Mouse (Mus musculus): ENCODE data around the gene Aatf. TPM values are rescaled to one million over a fixed set of nuclear protein-coding genes. Genes with fewer than 3 reads are reported as not detected.
"Not testable (repeated sequence)": the region's sequence is repeated elsewhere in the genome, so short reads cannot be mapped to it uniquely, and the experiment has no call there.

The Aatf gene
- polyA plus RNA-seq, 1 experiment from 2014 or later = 55.3 TPM

DNA sequence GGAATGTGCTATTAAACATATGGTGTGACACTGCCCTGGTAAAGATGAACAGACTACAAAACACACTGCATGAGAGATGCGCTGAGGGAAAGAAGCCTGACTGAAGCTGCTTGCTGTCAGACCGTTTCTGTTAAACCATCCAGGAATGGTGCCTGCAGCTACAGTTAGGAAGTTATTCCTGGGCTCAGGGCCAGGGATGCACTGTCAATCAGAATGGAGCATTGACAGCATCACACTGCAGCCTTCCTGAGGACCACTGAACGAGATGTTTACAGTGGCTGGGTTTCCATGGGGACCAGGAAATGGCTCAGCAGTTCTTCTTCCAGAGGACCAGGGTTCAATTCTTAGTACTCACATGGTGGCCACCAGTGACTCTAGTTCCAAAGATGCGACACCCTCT is 102.9 kb downstream of the Aatf start:
- H3K9ac ChIP-seq (ENCODE audit: low read length) = no peak overlapping the region
- H3K36me3 ChIP-seq (ENCODE audit: control insufficient read depth, insufficient read depth, low read length) = no peaks in the 10 kb centered on the region
- H3K27me3 ChIP-seq (ENCODE audit: control insufficient read depth, insufficient read depth, low read length) = no peaks in the 10 kb centered on the region
- no peak overlapping the region for H3K4me2 ChIP-seq (ENCODE audit: low read depth, low read length)
- H3K27ac ChIP-seq (ENCODE audit: low read length) = no peak overlapping the region
- ATAC-seq (ENCODE audit: insufficient read depth, low FRiP score) = no peak
- no peaks in the 10 kb centered on the region for H3K4me1 ChIP-seq (ENCODE audit: control insufficient read depth, insufficient read depth, low read length)
- H3K9me3 ChIP-seq (replicated peaks; ENCODE audit: control insufficient read depth, low read length) = no peaks in the 10 kb centered on the region
- H3K4me3 ChIP-seq (replicated peaks; ENCODE audit: low read length) = no peak overlapping the region
- 62% methylated on average over 4 of the region's 4 CpGs for WGBS

DNA sequence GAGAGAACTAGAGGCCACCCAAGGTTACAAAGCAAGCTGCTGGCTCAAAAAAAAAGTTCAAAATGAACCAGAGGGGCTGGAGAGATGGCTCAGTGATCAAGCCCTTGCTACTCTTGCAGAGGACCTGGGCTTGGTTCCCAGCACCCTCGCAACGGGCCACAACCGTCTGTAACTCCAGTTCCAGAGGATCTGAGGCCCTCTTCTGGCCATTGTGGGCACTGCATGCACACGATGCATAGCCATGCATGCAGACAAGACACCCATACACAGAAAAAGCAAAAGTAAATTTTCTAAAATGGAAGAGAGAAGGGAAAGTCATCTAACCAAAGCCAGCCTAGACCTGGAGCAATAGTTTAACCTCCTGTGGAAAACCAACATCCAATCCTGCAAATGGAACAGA is 106.6 kb downstream of the Aatf start:
- ATAC-seq (ENCODE audit: insufficient read depth, low FRiP score) = no peak
- no peak overlapping the region for H3K9ac ChIP-seq (ENCODE audit: low read length)
- H3K27ac ChIP-seq (ENCODE audit: low read length) = no peak overlapping the region
- 94% methylated on average over 4 of the region's 4 CpGs for WGBS
- H3K36me3 ChIP-seq (ENCODE audit: control insufficient read depth, insufficient read depth, low read length) = no peaks in the 10 kb centered on the region
- no peak overlapping the region for H3K4me2 ChIP-seq (ENCODE audit: low read depth, low read length)
- H3K4me3 ChIP-seq (replicated peaks; ENCODE audit: low read length) = no peak overlapping the region
- no peaks in the 10 kb centered on the region for H3K9me3 ChIP-seq (replicated peaks; ENCODE audit: control insufficient read depth, low read length)
- H3K27me3 ChIP-seq (ENCODE audit: control insufficient read depth, insufficient read depth, low read length) = no peaks in the 10 kb centered on the region
- no peaks in the 10 kb centered on the region for H3K4me1 ChIP-seq (ENCODE audit: control insufficient read depth, insufficient read depth, low read length)

DNA sequence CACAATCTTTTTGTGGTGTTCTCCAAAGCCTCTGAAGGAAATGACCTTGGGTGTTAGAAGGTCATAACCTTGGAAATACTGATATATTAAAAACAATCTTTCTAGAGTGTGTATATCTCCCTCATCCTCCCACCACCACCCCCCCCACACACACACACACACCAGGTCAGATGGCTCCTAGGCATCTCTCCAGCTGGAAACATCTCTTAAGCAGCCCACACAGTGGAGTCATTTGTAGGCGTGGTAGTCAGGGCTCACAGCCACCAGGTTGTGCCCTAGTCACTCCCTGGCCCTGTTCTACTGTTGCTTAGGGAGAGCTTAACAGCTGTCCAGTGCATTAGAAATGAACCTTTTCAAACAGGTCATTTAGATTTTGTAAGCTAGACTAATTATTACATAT is 118.3 kb downstream of the Aatf start:
- Histone ChIP-seq H3K9me3 (replicated peaks; ENCODE audit: control insufficient read depth, low read length) (no peaks in the 10 kb centered on the region), H3K4me3 (replicated peaks; ENCODE audit: low read length) (no peak overlapping the region), H3K9ac (ENCODE audit: low read length) (no peak overlapping the region), H3K36me3 (ENCODE audit: control insufficient read depth, insufficient read depth, low read length) (no peaks in the 10 kb centered on the region), H3K27me3 (ENCODE audit: control insufficient read depth, insufficient read depth, low read length) (no peaks in the 10 kb centered on the region), H3K4me2 (ENCODE audit: low read depth, low read length) (no peak overlapping the region), H3K27ac (ENCODE audit: low read length) (no peak overlapping the region), H3K4me1 (ENCODE audit: control insufficient read depth, insufficient read depth, low read length) (no peaks in the 10 kb centered on the region)
- ATAC-seq (ENCODE audit: insufficient read depth, low FRiP score) = no peak
- WGBS = 67% methylated on average over 1 of the region's 1 CpGs

DNA sequence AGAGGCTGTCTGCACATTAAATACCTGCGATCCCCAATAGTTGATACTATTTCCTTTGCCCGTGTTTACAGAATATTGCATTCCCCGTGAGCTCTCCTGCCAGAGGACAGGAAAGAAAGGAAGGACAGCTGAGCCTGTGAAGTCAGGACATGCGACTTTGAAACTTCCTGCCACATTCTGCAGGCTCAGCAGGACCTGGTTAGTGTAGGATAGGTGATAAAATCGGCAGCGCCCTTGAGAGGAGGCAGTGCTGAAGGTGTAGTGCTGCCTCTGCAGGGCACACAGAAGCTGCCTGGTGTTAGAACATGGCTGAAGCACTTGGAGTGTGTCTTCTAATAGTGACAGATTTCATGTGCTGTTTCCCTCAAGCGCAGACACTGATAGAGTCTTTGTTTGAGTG is 119.8 kb downstream of the Aatf start:
- Histone ChIP-seq H3K36me3 (ENCODE audit: control insufficient read depth, insufficient read depth, low read length) (no peaks in the 10 kb centered on the region), H3K4me1 (ENCODE audit: control insufficient read depth, insufficient read depth, low read length) (no peaks in the 10 kb centered on the region), H3K9me3 (replicated peaks; ENCODE audit: control insufficient read depth, low read length) (no peaks in the 10 kb centered on the region), H3K9ac (ENCODE audit: low read length) (no peak overlapping the region), H3K4me3 (replicated peaks; ENCODE audit: low read length) (no peak overlapping the region), H3K27me3 (ENCODE audit: control insufficient read depth, insufficient read depth, low read length) (no peaks in the 10 kb centered on the region), H3K27ac (ENCODE audit: low read length) (no peak overlapping the region), H3K4me2 (ENCODE audit: low read depth, low read length) (no peak overlapping the region)
- no peak for ATAC-seq (ENCODE audit: insufficient read depth, low FRiP score)
- 55% methylated on average over 7 of the region's 7 CpGs for WGBS

DNA sequence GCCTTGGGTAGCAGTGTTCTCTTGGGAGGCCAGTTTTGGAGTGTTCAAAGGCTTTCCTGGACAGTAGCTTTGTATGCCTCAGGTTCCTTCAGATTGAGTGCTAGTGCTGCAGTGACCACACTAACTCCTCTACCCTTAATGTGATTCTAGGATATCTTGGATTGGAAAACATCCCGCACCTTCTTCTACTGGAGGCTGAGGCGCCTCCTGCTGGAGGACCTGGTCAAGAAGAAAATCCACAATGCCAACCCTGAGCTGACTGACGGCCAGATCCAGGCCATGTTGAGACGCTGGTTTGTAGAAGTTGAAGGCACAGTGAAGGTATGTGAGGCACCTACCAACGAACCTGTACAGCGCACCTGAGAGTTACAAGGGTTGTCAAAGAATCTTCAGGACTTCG is 121.3 kb downstream of the Aatf start:
- H3K4me3 ChIP-seq (replicated peaks; ENCODE audit: low read length); H3K27me3 ChIP-seq (ENCODE audit: control insufficient read depth, insufficient read depth, low read length); H3K9me3 ChIP-seq (replicated peaks; ENCODE audit: control insufficient read depth, low read length); H3K27ac ChIP-seq (ENCODE audit: low read length); H3K36me3 ChIP-seq (ENCODE audit: control insufficient read depth, insufficient read depth, low read length); H3K4me1 ChIP-seq (ENCODE audit: control insufficient read depth, insufficient read depth, low read length); H3K9ac ChIP-seq (ENCODE audit: low read length); ATAC-seq (ENCODE audit: insufficient read depth, low FRiP score); H3K4me2 ChIP-seq (ENCODE audit: low read depth, low read length): not testable (repeated sequence)
- WGBS = 77% methylated on average over 7 of the region's 7 CpGs

DNA sequence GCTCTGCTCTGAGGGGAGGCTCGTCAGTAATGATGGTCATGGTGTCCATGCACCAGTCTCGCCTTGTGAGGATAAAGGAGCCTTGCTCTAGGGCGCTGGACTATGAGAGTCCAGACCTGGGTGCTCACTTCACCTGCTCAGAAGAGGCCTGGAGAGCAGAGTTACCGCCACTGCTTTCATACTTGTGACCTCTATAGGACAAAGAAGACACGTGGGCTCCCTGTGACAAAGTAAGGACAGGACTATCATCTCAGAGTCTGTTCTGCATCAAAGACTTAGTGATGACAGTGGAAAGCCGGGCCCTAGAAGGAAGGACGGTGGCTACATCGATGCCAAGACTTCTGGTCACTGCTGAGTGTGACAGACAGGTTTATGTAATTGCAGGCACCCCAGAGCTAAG is 122.2 kb downstream of the Aatf start:
- Histone ChIP-seq H3K27me3 (ENCODE audit: control insufficient read depth, insufficient read depth, low read length) (no peaks in the 10 kb centered on the region), H3K9me3 (replicated peaks; ENCODE audit: control insufficient read depth, low read length) (no peaks in the 10 kb centered on the region), H3K4me1 (ENCODE audit: control insufficient read depth, insufficient read depth, low read length) (no peaks in the 10 kb centered on the region), H3K4me2 (ENCODE audit: low read depth, low read length) (no peak overlapping the region), H3K4me3 (replicated peaks; ENCODE audit: low read length) (no peak overlapping the region), H3K9ac (ENCODE audit: low read length) (no peak overlapping the region), H3K36me3 (ENCODE audit: control insufficient read depth, insufficient read depth, low read length) (no peaks in the 10 kb centered on the region), H3K27ac (ENCODE audit: low read length) (no peak overlapping the region)
- 81% methylated on average over 8 of the region's 8 CpGs for WGBS
- ATAC-seq (ENCODE audit: insufficient read depth, low FRiP score) = no peak

DNA sequence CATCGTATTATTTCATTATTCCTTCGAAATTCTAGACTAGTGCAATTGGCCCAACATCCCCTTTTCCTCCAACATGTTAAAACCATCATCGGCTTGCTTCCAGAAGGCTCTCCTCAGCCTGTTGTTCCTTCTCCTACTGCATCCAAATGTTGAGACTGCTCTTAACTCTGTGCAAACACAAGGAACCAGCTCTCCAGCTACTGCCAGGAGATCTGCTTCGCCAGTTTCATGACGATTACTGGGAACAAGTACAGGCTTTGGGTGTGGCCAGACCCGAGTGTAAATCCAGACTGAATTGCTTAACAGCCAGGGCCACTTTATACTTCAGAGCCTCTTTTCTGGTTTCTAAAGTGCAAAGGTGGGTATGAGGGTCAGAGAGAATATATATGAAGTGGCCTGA is 124.0 kb downstream of the Aatf start:
- H3K9me3 ChIP-seq (replicated peaks; ENCODE audit: control insufficient read depth, low read length) = no peaks in the 10 kb centered on the region
- 68% methylated on average over 6 of the region's 6 CpGs for WGBS
- H3K4me3 ChIP-seq (replicated peaks; ENCODE audit: low read length) = no peak overlapping the region
- no peaks in the 10 kb centered on the region for H3K36me3 ChIP-seq (ENCODE audit: control insufficient read depth, insufficient read depth, low read length)
- no peak overlapping the region for H3K4me2 ChIP-seq (ENCODE audit: low read depth, low read length)
- no peak for ATAC-seq (ENCODE audit: insufficient read depth, low FRiP score)
- H3K27ac ChIP-seq (ENCODE audit: low read length) = peak overlapping the region; percentile 8; the same call in 1 of the 2 replicates
- no peak overlapping the region for H3K9ac ChIP-seq (ENCODE audit: low read length)
- H3K27me3 ChIP-seq (ENCODE audit: control insufficient read depth, insufficient read depth, low read length) = no peaks in the 10 kb centered on the region
- no peaks in the 10 kb centered on the region for H3K4me1 ChIP-seq (ENCODE audit: control insufficient read depth, insufficient read depth, low read length)

DNA sequence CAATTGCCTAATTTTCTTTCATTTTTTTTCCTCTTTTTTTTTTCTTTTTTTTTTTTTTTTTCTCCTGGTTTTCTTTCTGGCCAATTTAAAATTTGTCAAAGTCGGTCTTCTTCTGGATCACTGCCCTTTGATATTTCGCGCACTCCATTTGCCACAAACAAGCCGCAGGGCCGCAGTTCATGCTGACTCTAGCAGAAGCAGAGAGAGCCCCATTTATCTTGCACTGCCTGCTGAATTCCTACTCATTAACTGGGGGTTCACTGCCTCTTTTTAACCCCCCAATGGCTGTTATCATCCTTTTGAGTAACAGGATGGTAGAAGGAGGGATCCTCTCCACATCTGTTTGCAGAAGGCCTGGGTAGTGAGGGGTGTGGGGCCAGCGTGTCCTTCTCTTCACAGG is 129.4 kb downstream of the Aatf start:
- no peaks in the 10 kb centered on the region for H3K9me3 ChIP-seq (replicated peaks; ENCODE audit: control insufficient read depth, low read length)
- H3K4me1 ChIP-seq (ENCODE audit: control insufficient read depth, insufficient read depth, low read length) = no peaks in the 10 kb centered on the region
- 73% methylated on average over 6 of the region's 6 CpGs for WGBS
- H3K36me3 ChIP-seq (ENCODE audit: control insufficient read depth, insufficient read depth, low read length) = peaks cover 4% of the 10 kb centered on the region; the same call in 1 of the 2 replicates
- H3K27ac ChIP-seq (ENCODE audit: low read length) = no peak overlapping the region
- H3K4me2 ChIP-seq (ENCODE audit: low read depth, low read length) = no peak overlapping the region
- no peak overlapping the region for H3K9ac ChIP-seq (ENCODE audit: low read length)
- no peaks in the 10 kb centered on the region for H3K27me3 ChIP-seq (ENCODE audit: control insufficient read depth, insufficient read depth, low read length)
- no peak for ATAC-seq (ENCODE audit: insufficient read depth, low FRiP score)
- no peak overlapping the region for H3K4me3 ChIP-seq (replicated peaks; ENCODE audit: low read length)

DNA sequence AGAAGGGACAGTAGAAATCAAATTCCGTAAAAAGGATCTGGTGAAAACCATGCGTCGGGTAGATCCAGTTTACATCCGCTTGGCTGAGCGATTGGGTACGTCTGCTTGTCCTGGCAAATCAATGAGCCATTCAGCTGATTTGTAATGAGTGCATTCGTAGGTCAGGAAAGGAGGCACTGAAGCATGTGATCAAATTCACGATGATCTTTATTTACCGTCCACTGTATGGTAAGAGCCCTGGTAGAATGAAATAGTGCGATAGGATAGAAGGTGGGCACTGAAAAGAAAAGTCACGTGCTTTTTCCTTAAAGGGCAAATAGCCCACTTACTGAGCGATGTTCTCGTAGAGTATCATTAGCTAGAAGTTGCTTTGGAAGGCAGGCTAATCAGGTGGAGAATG is 130.9 kb downstream of the Aatf start:
- no peak overlapping the region for H3K4me3 ChIP-seq (replicated peaks; ENCODE audit: low read length)
- H3K4me1 ChIP-seq (ENCODE audit: control insufficient read depth, insufficient read depth, low read length) = no peaks in the 10 kb centered on the region
- H3K27ac ChIP-seq (ENCODE audit: low read length) = no peak overlapping the region
- no peak for ATAC-seq (ENCODE audit: insufficient read depth, low FRiP score)
- H3K27me3 ChIP-seq (ENCODE audit: control insufficient read depth, insufficient read depth, low read length) = no peaks in the 10 kb centered on the region
- no peak overlapping the region for H3K4me2 ChIP-seq (ENCODE audit: low read depth, low read length)
- H3K9ac ChIP-seq (ENCODE audit: low read length) = no peak overlapping the region
- no peaks in the 10 kb centered on the region for H3K9me3 ChIP-seq (replicated peaks; ENCODE audit: control insufficient read depth, low read length)
- WGBS = 84% methylated on average over 13 of the region's 13 CpGs
- peaks cover 4% of the 10 kb centered on the region; the same call in 1 of the 2 replicates for H3K36me3 ChIP-seq (ENCODE audit: control insufficient read depth, insufficient read depth, low read length)

Data from stomach, embryonic 16.5 days (tissue).